Mouse (Mus musculus) testis, adult 2 months (tissue): ENCODE measurements at regions not wholly inside any gene's neighbourhood (a gene's known extent, or its start where the extent isn't known, plus 50 kb on each side); places are given as distances from the start of the nearest gene placed in this dataset.
A peak's percentile ranks its signal among the peaks of the same experiment; 100 is the strongest.
"Not testable (repeated sequence)": the region's sequence is repeated elsewhere in the genome, so short reads cannot be mapped to it uniquely, and the experiment has no call there.

Experiments
- H3K27ac ChIP-seq: fragments of 200-500 bp; 2 replicates; pipeline ENCODE4 v1.5.1; 2012; ENCODE audit warnings: low read depth, low read length; ENCODE audit not compliant: control insufficient read depth, insufficient read depth
- H3K27me3 ChIP-seq: fragments of 200-500 bp; 2 replicates; pipeline ENCODE4 v1.6.1; 2012; ENCODE audit warnings: mild to moderate bottlenecking, low read length, moderate library complexity; ENCODE audit not compliant: control insufficient read depth, insufficient read depth
- H3K36me3 ChIP-seq: fragments of 200-500 bp; 2 replicates; pipeline ENCODE4 v1.6.1; 2012; ENCODE audit warnings: mild to moderate bottlenecking, low read length; ENCODE audit not compliant: control insufficient read depth, insufficient read depth
- H3K4me1 ChIP-seq: fragments of 200-500 bp; 2 replicates; pipeline ENCODE4 v1.6.1; 2012; ENCODE audit warnings: low read length; ENCODE audit not compliant: control insufficient read depth, insufficient read depth
- H3K4me3 ChIP-seq: fragments of 200-500 bp; 2 replicates; pipeline ENCODE4 v1.5.1; 2012; ENCODE audit warnings: low read depth, mild to moderate bottlenecking, low read length, moderate library complexity, mixed read lengths; ENCODE audit not compliant: control insufficient read depth
- CTCF ChIP-seq: fragments of 200-500 bp; IDR thresholded peaks from 2 replicates; pipeline ENCODE4 v1.5.1; 2012; ENCODE audit warnings: low read depth, mild to moderate bottlenecking, inconsistent platforms, low read length, moderate library complexity; ENCODE audit not compliant: control insufficient read depth, insufficient read depth, insufficient replicate concordance
- POLR2A ChIP-seq: fragments of 200-500 bp; IDR thresholded peaks from 2 replicates; pipeline ENCODE4 v1.6.1; 2012; ENCODE audit warnings: low read depth, mild to moderate bottlenecking, inconsistent platforms, low read length, moderate library complexity; ENCODE audit not compliant: control insufficient read depth

- no peaks in the 10 kb centered on the region for H3K4me1 ChIP-seq
- no peak overlapping the region for H3K4me3 ChIP-seq
- no peaks in the 10 kb centered on the region for H3K36me3 ChIP-seq
- H3K27ac ChIP-seq = no peak overlapping the region
- TF ChIP-seq POLR2A (no peak), CTCF (no peak)
- no peaks in the 10 kb centered on the region for H3K27me3 ChIP-seq
These were observed 443.8 kb upstream of the Zfp386 start for GRCm38 (mm10) chr12:115603763-115604162.

GRCm38 (mm10) chr12:115604951-115605350 is 442.6 kb upstream of the Zfp386 start:
- Histone ChIP-seq H3K4me3 (no peak overlapping the region), H3K4me1 (no peaks in the 10 kb centered on the region), H3K27ac (no peak overlapping the region), H3K27me3 (no peaks in the 10 kb centered on the region), H3K36me3 (no peaks in the 10 kb centered on the region)
- TF ChIP-seq POLR2A = no peak
- TF ChIP-seq CTCF = no peak; the same call in 1 of the 2 replicates

- H3K27me3 ChIP-seq, H3K4me3 ChIP-seq, H3K27ac ChIP-seq, H3K4me1 ChIP-seq, H3K36me3 ChIP-seq: not testable (repeated sequence)
These were observed 424.8 kb upstream of the Zfp386 start for GRCm38 (mm10) chr12:115622564-115623233.

GRCm38 (mm10) chr12:115624221-115624620 is 423.3 kb upstream of the Zfp386 start:
- TF ChIP-seq CTCF = peak; percentile 12; the same call in 1 of the 2 replicates
- TF ChIP-seq POLR2A = no peak
- no peaks in the 10 kb centered on the region for H3K27me3 ChIP-seq
- H3K4me1 ChIP-seq = no peaks in the 10 kb centered on the region
- H3K27ac ChIP-seq = no peak overlapping the region
- H3K4me3 ChIP-seq = no peak overlapping the region
- H3K36me3 ChIP-seq = no peaks in the 10 kb centered on the region

GRCm38 (mm10) chr12:115647599-115647998 is 399.9 kb upstream of the Zfp386 start:
- Histone ChIP-seq H3K4me3 (no peak overlapping the region), H3K27me3 (no peaks in the 10 kb centered on the region), H3K27ac (no peak overlapping the region), H3K4me1 (no peaks in the 10 kb centered on the region), H3K36me3 (no peaks in the 10 kb centered on the region)
- TF ChIP-seq CTCF = no peak
- TF ChIP-seq POLR2A = no peak

GRCm38 (mm10) chr12:115648161-115648560 is 399.4 kb upstream of the Zfp386 start:
- H3K4me3 ChIP-seq, H3K27me3 ChIP-seq, H3K27ac ChIP-seq, H3K4me1 ChIP-seq, H3K36me3 ChIP-seq: not testable (repeated sequence)

- Histone ChIP-seq H3K4me1 (no peaks in the 10 kb centered on the region), H3K27ac (no peak overlapping the region), H3K4me3 (no peak overlapping the region), H3K36me3 (no peaks in the 10 kb centered on the region), H3K27me3 (no peaks in the 10 kb centered on the region)
- no peak for TF ChIP-seq CTCF
- TF ChIP-seq POLR2A = no peak
These were observed 391.7 kb upstream of the Zfp386 start for GRCm38 (mm10) chr12:115655781-115656180.

- H3K27me3 ChIP-seq, H3K4me3 ChIP-seq, H3K27ac ChIP-seq: not testable (repeated sequence)
These were observed 383.4 kb upstream of the Zfp386 start for GRCm38 (mm10) chr12:115664081-115664480.

GRCm38 (mm10) chr12:115671683-115672082 is 375.8 kb upstream of the Zfp386 start:
- not testable (repeated sequence) for H3K36me3 ChIP-seq, H3K4me1 ChIP-seq, H3K4me3 ChIP-seq, H3K27ac ChIP-seq, H3K27me3 ChIP-seq

More at GRCm38 (mm10) chr12:115664081-115664480, 383.4 kb upstream of the Zfp386 start:
- not testable (repeated sequence) for H3K4me1 ChIP-seq, H3K36me3 ChIP-seq
